Mouse (Mus musculus) liver, embryonic 11.5 days (tissue): ENCODE data around the gene Tmem30a. TPM values are rescaled to one million over a fixed set of nuclear protein-coding genes. Genes with fewer than 3 reads are reported as not detected.

Experiments
- ATAC-seq: fragments of 200-750 bp; cut with Nextera tagmentation; replicated peaks from 2 replicates; pipeline ENCODE4 v1.8.0; 2017; ENCODE audit warnings: moderate number of reproducible peaks, mild to moderate bottlenecking, moderate TSS enrichment, moderate library complexity; ENCODE audit not compliant: low FRiP score
- DNase-seq: peaks from one replicate; pipeline ENCODE4 v3.0.0-alpha.2; 2017; ENCODE audit warnings: low spot score
- H3K27ac ChIP-seq: fragments of 300-500 bp; sonication (generic); 2 replicates; pipeline ENCODE4 v1.5.1; 2014; ENCODE audit warnings: mild to moderate bottlenecking, low read depth, low read length, control low read depth
- H3K27me3 ChIP-seq: fragments of 300-500 bp; sonication (generic); replicated peaks from 2 replicates; pipeline ENCODE4 v1.6.1; 2014; ENCODE audit warnings: low read length, mixed read lengths; ENCODE audit not compliant: control insufficient read depth, insufficient read depth
- H3K36me3 ChIP-seq: fragments of 300-500 bp; sonication (generic); 2 replicates; pipeline ENCODE4 v1.6.1; 2014; ENCODE audit warnings: mild to moderate bottlenecking, low read length, moderate library complexity, mixed read lengths; ENCODE audit not compliant: control insufficient read depth, insufficient read depth
- H3K4me1 ChIP-seq: fragments of 300-500 bp; sonication (generic); replicated peaks from 2 replicates; pipeline ENCODE4 v1.6.1; 2014; ENCODE audit warnings: low read length, mixed read lengths; ENCODE audit not compliant: control insufficient read depth, insufficient read depth
- H3K4me2 ChIP-seq: fragments of 300-500 bp; sonication (generic); 2 replicates; pipeline ENCODE4 v1.6.1; 2014; ENCODE audit warnings: mild to moderate bottlenecking, control low read depth, moderate library complexity
- H3K4me3 ChIP-seq: fragments of 300-500 bp; sonication (generic); 2 replicates; pipeline ENCODE4 v1.5.1; 2014; ENCODE audit warnings: low read depth, low read length, control low read depth
- H3K9ac ChIP-seq: fragments of 300-500 bp; sonication (generic); 2 replicates; pipeline ENCODE4 v1.6.1; 2014; ENCODE audit warnings: low read depth, low read length, control low read depth
- H3K9me3 ChIP-seq: fragments of 300-500 bp; sonication (generic); 2 replicates; pipeline ENCODE4 v1.6.1; 2016; ENCODE audit warnings: low read length, inconsistent platforms, mixed read lengths; ENCODE audit not compliant: control insufficient read depth
- whole genome bisulfite sequencing: fragments of 180-500 bp; shearing (Covaris S2); extraction: QIAGEN DNeasy Blood & Tissue Kit; methylation state at CpG from one replicate; pipeline ENCODE4 v1.1.7; 2014; 5-methylcytosine and 5-hydroxymethylcytosine counted together
- polyA plus RNA-seq: library from polyadenylated mRNA; unstranded; fragments of >200 nt; fragmentation: Nextera tagmentation; extraction: Ambion mirVana; gene quantifications from 2 replicates; pipeline ENCODE4 v1.2.1, GENCODE M21; 2014

Gene Tmem30a
- polyA plus RNA-seq, 1 experiment from 2014 or later = 46.9 TPM

DNA sequence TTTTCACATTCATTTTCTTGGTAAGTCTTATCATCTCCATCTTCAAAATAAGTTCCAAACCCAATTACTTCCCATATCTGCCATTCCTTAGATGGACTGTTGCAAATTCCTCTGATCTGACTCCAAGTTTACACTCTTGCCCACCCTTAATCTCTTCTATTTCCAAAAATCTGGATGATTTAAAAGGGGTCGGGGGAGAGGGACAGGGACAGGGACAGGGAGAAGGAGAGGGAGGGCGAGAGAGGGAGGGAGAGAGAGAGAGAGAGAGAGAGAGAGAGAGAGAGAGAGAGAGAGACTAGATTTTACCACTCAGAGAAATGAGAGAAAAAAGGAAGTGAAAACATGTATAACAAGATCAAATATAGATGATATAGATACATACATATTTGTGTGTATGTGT is 30.5 kb upstream of the Tmem30a start:
- H3K9me3 ChIP-seq = no peaks in the 10 kb centered on the region
- ATAC-seq (no peak), DNase-seq (no peak)
- H3K4me3 ChIP-seq = no peak overlapping the region
- 84% methylated on average over 2 of the region's 2 CpGs for WGBS
- no peaks in the 10 kb centered on the region for H3K36me3 ChIP-seq
- no peak overlapping the region for H3K4me2 ChIP-seq
- no peaks in the 10 kb centered on the region for H3K27me3 ChIP-seq
- no peaks in the 10 kb centered on the region for H3K4me1 ChIP-seq
- no peak overlapping the region for H3K9ac ChIP-seq
- H3K27ac ChIP-seq = no peak overlapping the region

DNA sequence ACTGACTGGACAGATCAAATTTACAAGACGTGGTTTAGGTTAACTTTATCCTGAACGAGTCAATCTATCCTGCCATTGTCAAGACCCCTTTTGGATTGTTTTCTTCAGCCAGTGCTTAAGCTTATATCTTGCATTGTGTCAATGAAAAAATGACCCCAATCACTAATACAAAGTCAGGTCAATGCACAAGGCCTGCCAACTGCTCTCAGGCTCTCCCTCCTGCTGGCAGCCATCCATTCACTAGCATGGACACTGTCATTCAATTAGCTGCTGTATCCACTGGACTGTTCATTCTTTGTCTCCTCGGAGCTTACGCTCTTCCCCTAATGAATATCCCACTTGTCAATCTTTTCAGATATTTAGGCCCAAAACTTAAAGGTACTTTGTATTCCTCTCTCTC is 30.1 kb upstream of the Tmem30a start:
- Histone ChIP-seq H3K27me3 (no peaks in the 10 kb centered on the region), H3K4me3 (no peak overlapping the region), H3K36me3 (no peaks in the 10 kb centered on the region), H3K4me1 (no peaks in the 10 kb centered on the region), H3K27ac (no peak overlapping the region), H3K9ac (no peak overlapping the region), H3K4me2 (no peak overlapping the region), H3K9me3 (no peaks in the 10 kb centered on the region)
- no peak for DNase-seq
- no peak for ATAC-seq
- WGBS = 84% methylated on average over 4 of the region's 4 CpGs

DNA sequence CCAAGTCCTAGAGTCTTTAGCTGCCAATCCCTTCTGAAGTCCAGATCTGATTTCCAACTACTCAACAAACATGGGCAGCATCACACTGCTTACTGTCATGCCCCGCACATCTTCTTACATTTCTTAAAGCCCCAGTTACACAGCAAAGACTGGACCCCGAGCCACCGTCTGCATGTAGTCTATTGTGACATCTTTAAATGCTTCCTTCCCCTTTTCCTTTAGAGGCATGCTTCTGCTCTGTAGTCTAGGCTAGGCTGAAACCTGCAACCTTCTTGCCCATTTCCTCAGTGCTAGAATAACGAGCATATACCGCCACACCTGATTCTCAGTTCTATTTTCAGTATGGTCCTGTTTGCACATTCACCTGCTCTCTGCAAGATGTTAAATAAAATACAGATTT is 23.2 kb upstream of the Tmem30a start:
- Histone ChIP-seq H3K36me3 (no peaks in the 10 kb centered on the region), H3K4me2 (no peak overlapping the region), H3K4me1 (no peaks in the 10 kb centered on the region), H3K27me3 (no peaks in the 10 kb centered on the region), H3K9me3 (no peaks in the 10 kb centered on the region), H3K4me3 (no peak overlapping the region), H3K9ac (no peak overlapping the region), H3K27ac (no peak overlapping the region)
- DNase-seq (no peak), ATAC-seq (no peak)
- 61% methylated on average over 5 of the region's 5 CpGs for whole genome bisulfite sequencing

DNA sequence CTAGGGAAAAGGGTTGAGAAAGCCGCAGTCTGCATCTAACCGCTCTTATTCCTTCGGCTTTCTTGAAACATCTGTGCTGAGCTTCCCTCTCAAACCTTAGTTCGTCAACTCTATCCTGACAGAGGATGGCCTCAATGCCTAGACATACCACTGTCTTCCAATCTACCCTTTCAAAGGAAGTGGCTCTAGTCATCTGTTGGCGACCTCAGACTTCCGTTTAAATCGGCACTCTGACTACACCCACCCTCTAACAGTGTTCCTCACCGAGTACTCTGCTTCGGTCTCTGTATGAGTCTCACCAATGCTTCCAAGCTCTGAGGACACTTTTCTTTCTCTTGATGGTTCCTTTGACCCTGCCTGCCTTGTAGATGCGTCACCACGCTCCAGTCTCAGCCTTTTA is 22.7 kb upstream of the Tmem30a start:
- H3K9me3 ChIP-seq = no peaks in the 10 kb centered on the region
- H3K27me3 ChIP-seq = no peaks in the 10 kb centered on the region
- H3K4me1 ChIP-seq = no peaks in the 10 kb centered on the region
- no peak overlapping the region for H3K9ac ChIP-seq
- 60% methylated on average over 11 of the region's 11 CpGs for WGBS
- DNase-seq (no peak), ATAC-seq (no peak)
- H3K4me3 ChIP-seq = no peak overlapping the region
- no peaks in the 10 kb centered on the region for H3K36me3 ChIP-seq
- no peak overlapping the region for H3K4me2 ChIP-seq
- no peak overlapping the region for H3K27ac ChIP-seq

DNA sequence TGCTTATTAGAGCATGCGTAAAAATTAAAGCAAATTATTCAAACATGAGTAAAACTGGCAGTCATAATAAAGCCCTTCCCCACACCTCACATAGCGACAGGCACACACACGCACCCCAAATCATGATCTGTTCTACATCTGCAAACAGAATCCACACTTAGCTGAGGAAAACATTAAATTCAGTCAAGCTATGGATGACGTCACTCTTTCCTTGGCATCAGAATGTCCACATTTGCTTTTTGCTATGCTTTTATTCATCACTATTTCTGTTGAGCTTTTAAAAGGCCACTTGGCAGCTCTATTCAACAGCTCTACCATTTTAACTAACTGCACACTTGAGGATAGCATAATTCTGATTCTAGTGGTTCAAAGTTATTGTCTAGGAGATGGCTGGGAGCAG is 21.3 kb upstream of the Tmem30a start:
- H3K4me3 ChIP-seq = no peak overlapping the region
- H3K27ac ChIP-seq = no peak overlapping the region
- 85% methylated on average over 4 of the region's 4 CpGs for WGBS
- no peaks in the 10 kb centered on the region for H3K9me3 ChIP-seq
- H3K36me3 ChIP-seq = no peaks in the 10 kb centered on the region
- DNase-seq = no peak
- no peaks in the 10 kb centered on the region for H3K27me3 ChIP-seq
- ATAC-seq = no peak
- H3K4me1 ChIP-seq = no peaks in the 10 kb centered on the region; the same call in 1 of the 2 replicates
- H3K9ac ChIP-seq = no peak overlapping the region
- H3K4me2 ChIP-seq = no peak overlapping the region

- Histone ChIP-seq H3K9me3 (no peaks in the 10 kb centered on the region), H3K36me3 (no peaks in the 10 kb centered on the region), H3K4me2 (no peak overlapping the region), H3K9ac (no peak overlapping the region), H3K27me3 (no peaks in the 10 kb centered on the region), H3K4me1 (no peaks in the 10 kb centered on the region; the same call in none of the 2 replicates), H3K4me3 (no peak overlapping the region), H3K27ac (no peak overlapping the region)
- 72% methylated on average over 10 of the region's 11 CpGs for WGBS
- ATAC-seq = no peak
- DNase-seq = no peak
These were observed 17.9 kb upstream of the Tmem30a start for GRCm38 (mm10) chr9:79810969-79811902.

DNA sequence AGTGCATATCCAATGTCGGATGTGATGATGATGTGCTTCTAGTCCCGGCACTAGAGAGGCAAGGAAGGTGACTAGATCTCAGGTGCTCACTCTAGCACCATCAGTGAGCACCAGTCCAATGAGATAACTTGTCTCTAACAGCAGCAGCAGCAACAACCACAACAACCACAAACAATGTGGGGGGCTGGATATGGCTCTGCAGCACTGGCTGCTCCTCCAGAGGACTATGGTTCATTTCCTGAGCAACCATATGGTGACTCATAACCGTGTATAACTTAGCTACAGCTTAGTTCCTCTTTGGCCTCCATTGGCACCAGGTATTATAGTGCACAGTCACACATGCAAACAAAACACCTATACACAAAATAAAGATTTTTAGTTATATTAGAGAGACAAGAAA is 17.2 kb upstream of the Tmem30a start:
- Histone ChIP-seq H3K4me2 (no peak overlapping the region), H3K9ac (no peak overlapping the region), H3K4me3 (no peak overlapping the region), H3K4me1 (no peaks in the 10 kb centered on the region; the same call in none of the 2 replicates), H3K36me3 (no peaks in the 10 kb centered on the region), H3K27ac (no peak overlapping the region), H3K9me3 (no peaks in the 10 kb centered on the region), H3K27me3 (no peaks in the 10 kb centered on the region)
- DNase-seq = no peak
- whole genome bisulfite sequencing = 50% methylated on average over 3 of the region's 3 CpGs
- ATAC-seq = peak; percentile 75

- Histone ChIP-seq H3K27me3 (no peaks in the 10 kb centered on the region), H3K9ac (no peak overlapping the region), H3K4me2 (no peak overlapping the region), H3K4me1 (no peaks in the 10 kb centered on the region; the same call in none of the 2 replicates), H3K27ac (no peak overlapping the region), H3K4me3 (no peak overlapping the region), H3K9me3 (no peaks in the 10 kb centered on the region), H3K36me3 (no peaks in the 10 kb centered on the region)
- DNase-seq (no peak), ATAC-seq (no peak)
- WGBS = 54% methylated on average over 6 of the region's 6 CpGs
These were observed 16.1 kb upstream of the Tmem30a start for GRCm38 (mm10) chr9:79809411-79809810.

- Histone ChIP-seq H3K9ac (no peak overlapping the region), H3K27ac (no peak overlapping the region), H3K4me2 (no peak overlapping the region), H3K4me3 (no peak overlapping the region), H3K4me1 (no peaks in the 10 kb centered on the region; the same call in none of the 2 replicates), H3K36me3 (no peaks in the 10 kb centered on the region), H3K9me3 (no peaks in the 10 kb centered on the region), H3K27me3 (no peaks in the 10 kb centered on the region)
- ATAC-seq (no peak), DNase-seq (no peak)
- WGBS = 46% methylated on average over 4 of the region's 4 CpGs
These were observed 13.9 kb upstream of the Tmem30a start for GRCm38 (mm10) chr9:79807178-79807577.
